In the genomic region with DNA sequence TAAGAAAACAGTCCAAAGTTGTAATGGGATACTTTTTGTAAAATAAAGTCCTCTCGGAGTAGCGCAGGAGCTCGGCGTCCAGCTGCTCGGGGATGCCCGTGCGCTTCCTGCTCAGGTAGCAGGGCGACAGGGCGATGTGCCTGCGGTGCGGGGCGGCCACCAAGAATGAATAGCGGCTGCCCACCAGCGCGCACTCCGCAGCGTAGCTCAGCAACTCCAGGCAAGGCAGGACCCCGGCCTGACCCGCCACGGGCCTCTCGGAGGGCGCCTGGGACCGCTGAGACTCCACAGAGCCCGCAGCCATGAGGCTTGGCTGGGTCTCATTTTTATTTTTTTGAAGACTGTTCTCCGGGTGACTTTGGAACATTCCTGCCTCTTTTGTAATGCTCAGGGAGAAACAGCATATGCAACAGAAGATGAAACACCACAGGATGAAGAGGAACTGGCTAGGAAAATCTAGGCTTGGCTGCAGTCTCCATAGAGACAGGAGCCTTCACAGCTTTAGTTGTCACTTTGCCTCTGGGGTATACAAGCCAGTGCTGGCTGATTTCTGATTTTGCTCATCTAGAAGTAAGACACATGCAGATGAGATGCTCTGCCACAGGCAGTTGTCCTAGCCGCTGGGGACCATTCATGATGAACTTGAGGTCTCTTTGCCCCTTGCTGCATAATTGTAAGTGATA, we compare ENCODE assay signal across 7 mouse cellular contexts. TPM values are rescaled to one million over a fixed set of nuclear protein-coding genes. Genes with fewer than 3 reads are reported as not detected.
A peak's percentile ranks its signal among the peaks of the same experiment; 100 is the strongest.
DNase-seq lines count a peak whose midpoint lies in the region; ATAC-seq lines count a peak whose summit lies in the region.

No protein-coding gene starts in this region.

- H3K36me3 ChIP-seq in embryonic facial prominence, embryonic 13.5 days = no peaks in the 10 kb centered on the region
- H3K36me3 ChIP-seq in intestine, embryonic 15.5 days = no peaks in the 10 kb centered on the region

- H3K27me3 ChIP-seq in embryonic facial prominence, embryonic 13.5 days = no peaks in the 10 kb centered on the region
- H3K27me3 ChIP-seq in intestine, embryonic 15.5 days (replicated peaks) = no peaks in the 10 kb centered on the region

- peak overlapping the region; percentile 55 for H3K4me2 ChIP-seq in embryonic facial prominence, embryonic 13.5 days
- H3K4me2 ChIP-seq in intestine, embryonic 15.5 days (replicated peaks) = peak overlapping the region; percentile 45

- intact Hi-C loops in left cerebral cortex, postnatal 14 days (cut with DNase I) = no loop called here

- H3K27ac ChIP-seq in embryonic facial prominence, embryonic 13.5 days = no peak overlapping the region
- no peak overlapping the region for H3K27ac ChIP-seq in intestine, embryonic 15.5 days

- 13% methylated on average over 26 of the region's 26 CpGs for WGBS in embryonic facial prominence, embryonic 13.5 days
- 16% methylated on average over 26 of the region's 26 CpGs for WGBS in intestine, embryonic 15.5 days

- peak overlapping the region; percentile 21 for H3K4me3 ChIP-seq in embryonic facial prominence, embryonic 13.5 days
- H3K4me3 ChIP-seq in intestine, embryonic 15.5 days (replicated peaks) = no peak overlapping the region; the same call in 1 of the 2 replicates

- H3K9ac ChIP-seq in embryonic facial prominence, embryonic 13.5 days = no peak overlapping the region
- no peak overlapping the region for H3K9ac ChIP-seq in intestine, embryonic 15.5 days

- H3K9me3 ChIP-seq in embryonic facial prominence, embryonic 13.5 days = no peaks in the 10 kb centered on the region
- no peaks in the 10 kb centered on the region for H3K9me3 ChIP-seq in intestine, embryonic 15.5 days

- H3K4me1 ChIP-seq in embryonic facial prominence, embryonic 13.5 days = 0 out of 2 replicates have a peak, but pooled peaks cover 3% of the 10 kb centered on the region
- no peaks in the 10 kb centered on the region for H3K4me1 ChIP-seq in intestine, embryonic 15.5 days (replicated peaks)

- peak; percentile 3 for DNase-seq in left cerebral cortex, postnatal 14 days (ENCODE audit: low spot score in 2 of 2)
- no peak for DNase-seq in left cerebral cortex, adult 8-10 months (ENCODE audit: low spot score in 2 of 2)
- DNase-seq in retina, embryonic 14.5 days (ENCODE audit: low spot score) = peak; percentile 15
- DNase-seq in thymus, postnatal 0 days (ENCODE audit: low spot score) = no peak
- no peak for DNase-seq in spleen, postnatal 10 days (ENCODE audit: low spot score in 2 of 2)

- ATAC-seq in embryonic facial prominence, embryonic 13.5 days (ENCODE audit: insufficient number of reproducible peaks, insufficient read depth, low FRiP score, low TSS enrichment, low read depth) = no peak
- no peak for ATAC-seq in intestine, embryonic 15.5 days

RNA-seq across cellular contexts. Expression of a gene that starts 21.5 kb away (rescaled TPM):
- under 1 TPM; 0.07 to 0.38 TPM for total RNA-seq in left cerebral cortex, postnatal 14 days (2021)
- 1 to 10 TPM in 2 of 4 experiments, under 1 TPM in 2; 0.46 to 1.7 (median 0.80) TPM for total RNA-seq in left cerebral cortex, adult 8-10 months (2022)
- polyA plus RNA-seq in embryonic facial prominence, embryonic 13.5 days (2015; fragmentation: Nextera tagmentation; extraction: Ambion mirVana) = not detected in 2 replicates
- 0.08 TPM in 1 of 2 replicates, not detected in the other for polyA plus RNA-seq in intestine, embryonic 15.5 days (2015; fragmentation: Nextera tagmentation; extraction: Ambion mirVana)
- 175 and 176 TPM in 2 replicates for polyA plus RNA-seq in thymus, postnatal 0 days (2015; fragmentation: Nextera tagmentation; extraction: Ambion mirVana)

Comparison
In these comparisons a context has a peak if more than half of its experiments do, and no peak if none do; other contexts are left out.
1. DNase-seq: peak in left cerebral cortex, postnatal 14 days (2 of 2) and retina, embryonic 14.5 days (single experiment); none in left cerebral cortex, adult 8-10 months (0 of 2), thymus, postnatal 0 days (single experiment) and spleen, postnatal 10 days (0 of 2).
2. RNA of a gene that starts 21.5 kb away (polyA plus RNA-seq): 175 to 176 TPM in thymus, postnatal 0 days; 0.08 TPM in intestine, embryonic 15.5 days and not detected in embryonic facial prominence, embryonic 13.5 days; every median in the first group is over 100 times any median in the second.